31 mouse cellular contexts compared by ENCODE assay signal in genomic region chr12:84911640-84912039, GRCm38 (mm10). TPM values are rescaled to one million over a fixed set of nuclear protein-coding genes. Genes with fewer than 3 reads are reported as not detected.
A peak's percentile ranks its signal among the peaks of the same experiment; 100 is the strongest.
DNase-seq lines count a peak whose midpoint lies in the region; ATAC-seq lines count a peak whose summit lies in the region.
"Had no signal": no experiment of that assay in that cellular context is flagged by ENCODE, and none has a peak within 500 bp of the region (broad histone marks: within the 10 kb centered on the region; RNA-seq: fewer than 3 reads in every experiment).

No protein-coding gene starts in this region.

- H3K9ac ChIP-seq in forebrain, embryonic 11.5 days (ENCODE audit: low read length): no peak overlapping the region
- no peak overlapping the region for H3K9ac ChIP-seq in forebrain, embryonic 14.5 days (ENCODE audit: low read length)
- H3K9ac ChIP-seq: embryonic facial prominence, embryonic 13.5 days; heart, embryonic 12.5 days; heart, embryonic 15.5 days; hindbrain, embryonic 14.5 days had no signal

- no peaks in the 10 kb centered on the region for H3K9me3 ChIP-seq in forebrain, embryonic 11.5 days (ENCODE audit: control insufficient read depth, low read length)
- no peaks in the 10 kb centered on the region for H3K9me3 ChIP-seq in forebrain, embryonic 14.5 days (replicated peaks; ENCODE audit: control insufficient read depth, low read length)
- H3K9me3 ChIP-seq: embryonic facial prominence, embryonic 10.5 days; embryonic facial prominence, embryonic 13.5 days; heart, embryonic 12.5 days; heart, embryonic 15.5 days had no signal

- H3K27me3 ChIP-seq in forebrain, embryonic 11.5 days (ENCODE audit: control insufficient read depth, insufficient read depth, low read length): no peaks in the 10 kb centered on the region
- no peaks in the 10 kb centered on the region for H3K27me3 ChIP-seq in forebrain, embryonic 14.5 days (replicated peaks; ENCODE audit: control insufficient read depth, insufficient read depth, low read length)
- H3K27me3 ChIP-seq: embryonic facial prominence, embryonic 13.5 days; heart, embryonic 12.5 days; heart, embryonic 15.5 days; Patski had no signal

- 0 out of 2 replicates have a peak, but pooled peaks have one; percentile 51 for ATAC-seq in forebrain, embryonic 11.5 days (replicated peaks; ENCODE audit: low FRiP score)
- peak; percentile 26 for ATAC-seq in forebrain, embryonic 14.5 days
- ATAC-seq: inflammation-experienced regulatory T-cells, adult 6 months; intestine, embryonic 16.5 days; Patski had no signal

- H3K4me3 ChIP-seq in forebrain, embryonic 11.5 days (ENCODE audit: low read depth, low read length): no peak overlapping the region
- H3K4me3 ChIP-seq in forebrain, embryonic 14.5 days (ENCODE audit: low read depth, low read length): no peak overlapping the region
- H3K4me3 ChIP-seq: embryonic facial prominence, embryonic 10.5 days; embryonic facial prominence, embryonic 13.5 days; erythroblast, embryonic 14.5 days; gastrocnemius, adult 2 months; heart, embryonic 12.5 days; heart, embryonic 15.5 days had no signal

- intact Hi-C loops in heart, postnatal 36 days (cut with DNase I): no loop called here

- H3K4me2 ChIP-seq in forebrain, embryonic 11.5 days (ENCODE audit: low read depth, low read length, severe bottlenecking): no peak overlapping the region
- H3K4me2 ChIP-seq in forebrain, embryonic 14.5 days (ENCODE audit: low read length): no peak overlapping the region
- H3K4me2 ChIP-seq: embryonic facial prominence, embryonic 13.5 days; heart, embryonic 12.5 days; heart, embryonic 15.5 days; hindbrain, embryonic 14.5 days had no signal

- 47% methylated on average over 2 of the region's 2 CpGs for WGBS in forebrain, embryonic 11.5 days
- WGBS in forebrain, embryonic 14.5 days: 12% methylated on average over 2 of the region's 2 CpGs

- H3K4me1 ChIP-seq in forebrain, embryonic 11.5 days (replicated peaks; ENCODE audit: control insufficient read depth, insufficient read depth, low read length): no peaks in the 10 kb centered on the region
- peaks cover 11% of the 10 kb centered on the region for H3K4me1 ChIP-seq in forebrain, embryonic 14.5 days (ENCODE audit: control insufficient read depth, insufficient read depth, low read length)

- H3K27ac ChIP-seq in forebrain, embryonic 11.5 days (ENCODE audit: low read depth, low read length): no peak overlapping the region
- peak overlapping the region; percentile 27; the same call in 1 of the 2 replicates for H3K27ac ChIP-seq in forebrain, embryonic 14.5 days (ENCODE audit: low read depth, low read length)
- H3K27ac ChIP-seq: embryonic facial prominence, embryonic 10.5 days; embryonic facial prominence, embryonic 13.5 days; gastrocnemius, adult 2 months; heart, embryonic 15.5 days; hindbrain, embryonic 14.5 days; hindbrain, postnatal 0 days had no signal

- no peaks in the 10 kb centered on the region for H3K36me3 ChIP-seq in forebrain, embryonic 11.5 days (ENCODE audit: control insufficient read depth, insufficient read depth, low read length)
- H3K36me3 ChIP-seq in forebrain, embryonic 14.5 days (ENCODE audit: control insufficient read depth, insufficient read depth, low read length): peaks cover 10% of the 10 kb centered on the region; the same call in 1 of the 2 replicates
- H3K36me3 ChIP-seq: embryonic facial prominence, embryonic 10.5 days; embryonic facial prominence, embryonic 13.5 days; heart, embryonic 12.5 days; heart, embryonic 15.5 days had no signal

- peak; percentile 10 for DNase-seq in embryo, embryonic 10.5 days (ENCODE audit: low spot score)
- DNase-seq in embryo, embryonic 10 days (ENCODE audit: low spot score): no peak
- no peak for DNase-seq in forebrain, embryonic 11.5 days (ENCODE audit: low spot score)
- DNase-seq in forebrain, embryonic 14.5 days (ENCODE audit: low spot score): peak; percentile 38
- DNase-seq in retina, embryonic 14.5 days (ENCODE audit: low spot score): peak; percentile 19
- DNase-seq in heart, postnatal 36 days: no peak
- no peak for DNase-seq in cerebellum, postnatal 4 days (ENCODE audit: low spot score in 2 of 2)
- no peak for DNase-seq in kidney, postnatal 4 days
- DNase-seq: adrenal gland, postnatal 10 days; adrenal gland, postnatal 36 days; cerebellum, adult 11 months; cerebellum, adult 2 months; cerebellum, postnatal 10 days; cerebellum, postnatal 36 days; embryo, embryonic 11 days; gastrocnemius, adult 2 months; gastrocnemius, postnatal 14 days; heart, adult 18-20 months; heart, postnatal 10 days; heart, postnatal 4 days; kidney, adult 18-20 months had no signal

RNA-seq across cellular contexts. Expression of gene Ltbp2, which starts 35.3 kb away (rescaled TPM):
- polyA plus RNA-seq in forebrain, embryonic 11.5 days (2014; fragmentation: Nextera tagmentation; extraction: Ambion mirVana): 0.65 TPM in 1 of 2 replicates, not detected in the other
- 0.04 TPM in 1 of 2 replicates, not detected in the other for polyA plus RNA-seq in forebrain, embryonic 14.5 days (2014; fragmentation: Nextera tagmentation; extraction: Ambion mirVana)
- 1 to 10 TPM; 1.4 to 1.9 TPM for total RNA-seq in heart, postnatal 36 days (2021)
- polyA plus RNA-seq: inflammation-experienced regulatory T-cells, adult 6 months had no signal

RNA-seq across cellular contexts. Expression of gene Fcf1, which starts 59.1 kb away (rescaled TPM):
- polyA plus RNA-seq in forebrain, embryonic 11.5 days (2014; fragmentation: Nextera tagmentation; extraction: Ambion mirVana): 141 and 148 TPM in 2 replicates
- polyA plus RNA-seq in forebrain, embryonic 14.5 days (2014; fragmentation: Nextera tagmentation; extraction: Ambion mirVana): 128 and 147 TPM in 2 replicates
- total RNA-seq in heart, postnatal 36 days (2021): 10 to 100 TPM; 37.0 to 37.2 TPM

RNA-seq across cellular contexts. Expression of gene Arel1, which starts 59.1 kb away (rescaled TPM):
- 25.1 and 29.3 TPM in 2 replicates for polyA plus RNA-seq in forebrain, embryonic 11.5 days (2014; fragmentation: Nextera tagmentation; extraction: Ambion mirVana)
- 31.4 and 37.5 TPM in 2 replicates for polyA plus RNA-seq in forebrain, embryonic 14.5 days (2014; fragmentation: Nextera tagmentation; extraction: Ambion mirVana)
- 10 to 100 TPM; 40.4 to 46.7 TPM for total RNA-seq in heart, postnatal 36 days (2021)

Comparison
In these comparisons a context has a peak if more than half of its experiments do, and no peak if none do; other contexts are left out.
1. DNase-seq: peak in embryo, embryonic 10.5 days (single experiment), forebrain, embryonic 14.5 days (single experiment) and retina, embryonic 14.5 days (single experiment); none in embryo, embryonic 10 days (single experiment), forebrain, embryonic 11.5 days (single experiment), heart, postnatal 36 days (0 of 2), cerebellum, postnatal 4 days (0 of 2) and kidney, postnatal 4 days (0 of 2).